Mouse (Mus musculus): ENCODE results near the gene Rai1.

Rai1 gene

GRCm38 (mm10) chr11:60104810-60105592 lies at the start of gene Rai1:
Gene Rai1, plus strand, starts transcription at chr11:60105013.
- DNase-seq = peak; percentile 85 to 96

- DNase-seq = no peak
Measured at GRCm38 (mm10) chr11:60056520-60056919, 48.3 kb upstream of the Rai1 start.

- no peak for DNase-seq
Measured at GRCm38 (mm10) chr11:60057987-60058386, 46.8 kb upstream of the Rai1 start.

GRCm38 (mm10) chr11:60058441-60058840 lies 46.4 kb upstream of the Rai1 start:
- DNase-seq = no peak

GRCm38 (mm10) chr11:60060026-60060425 lies 44.8 kb upstream of the Rai1 start:
- DNase-seq = no peak

- DNase-seq = no peak
Measured at GRCm38 (mm10) chr11:60061504-60062006, 43.3 kb upstream of the Rai1 start.

GRCm38 (mm10) chr11:60065267-60065666 lies 39.5 kb upstream of the Rai1 start:
- no peak for DNase-seq

- no peak for DNase-seq
Measured at GRCm38 (mm10) chr11:60067646-60068045, 37.2 kb upstream of the Rai1 start.

- DNase-seq = no peak
Measured at GRCm38 (mm10) chr11:60068631-60069030, 36.2 kb upstream of the Rai1 start.

- DNase-seq = peak in 1 of 2 experiments; percentile 47
Measured at GRCm38 (mm10) chr11:60070599-60070998, 34.2 kb upstream of the Rai1 start.

- DNase-seq = no peak
Measured at GRCm38 (mm10) chr11:60071221-60071620, 33.6 kb upstream of the Rai1 start.

GRCm38 (mm10) chr11:60073121-60073520 lies 31.7 kb upstream of the Rai1 start:
- DNase-seq = no peak

- no peak for DNase-seq
Measured at GRCm38 (mm10) chr11:60073936-60074502, 30.8 kb upstream of the Rai1 start.

- no peak for DNase-seq
Measured at GRCm38 (mm10) chr11:60076183-60076582, 28.6 kb upstream of the Rai1 start.

- DNase-seq = peak in 1 of 2 experiments; percentile 65
Measured at GRCm38 (mm10) chr11:60076790-60077189, 28.0 kb upstream of the Rai1 start.

GRCm38 (mm10) chr11:60084589-60084988 lies 20.2 kb upstream of the Rai1 start:
- peak; percentile 27 to 72 for DNase-seq

GRCm38 (mm10) chr11:60086676-60087075 lies 18.1 kb upstream of the Rai1 start:
- no peak for DNase-seq

- DNase-seq = no peak
Measured at GRCm38 (mm10) chr11:60088947-60089346, 15.9 kb upstream of the Rai1 start.

- no peak for DNase-seq
Measured at GRCm38 (mm10) chr11:60090696-60091421, 14.0 kb upstream of the Rai1 start.

GRCm38 (mm10) chr11:60091422-60091761 lies 13.4 kb upstream of the Rai1 start:
- DNase-seq = no peak

GRCm38 (mm10) chr11:60093227-60093626 lies 11.6 kb upstream of the Rai1 start:
- no peak for DNase-seq

GRCm38 (mm10) chr11:60093984-60094587 lies 10.7 kb upstream of the Rai1 start:
- DNase-seq = no peak

Data from spleen, adult 18-20 months (tissue).